Mouse (Mus musculus): ENCODE data around the gene Rwdd4a.

Gene Rwdd4a

GRCm38 (mm10) chr8:47533344-47534125 is at the start of gene Rwdd4a, which contains the start of gene Trappc11:
TSS of gene Rwdd4a (plus strand) at chr8:47533664.
TSS of gene Trappc11 (minus strand) at chr8:47533470.
- peak; percentile 95 for DNase-seq (ENCODE audit: low spot score)

GRCm38 (mm10) chr8:47487231-47487630 is 46.2 kb upstream of the Rwdd4a start:
- no peak for DNase-seq (ENCODE audit: low spot score)

- no peak for DNase-seq (ENCODE audit: low spot score)
Observed at GRCm38 (mm10) chr8:47493106-47493505, 40.4 kb upstream of the Rwdd4a start.

GRCm38 (mm10) chr8:47494602-47495153 is 38.8 kb upstream of the Rwdd4a start:
- DNase-seq (ENCODE audit: low spot score) = no peak

GRCm38 (mm10) chr8:47495428-47495827 is 38.0 kb upstream of the Rwdd4a start:
- no peak for DNase-seq (ENCODE audit: low spot score)

- no peak for DNase-seq (ENCODE audit: low spot score)
Observed at GRCm38 (mm10) chr8:47501994-47502393, 31.5 kb upstream of the Rwdd4a start.

GRCm38 (mm10) chr8:47502546-47502945 is 30.9 kb upstream of the Rwdd4a start:
- DNase-seq (ENCODE audit: low spot score) = no peak

GRCm38 (mm10) chr8:47505431-47505830 is 28.0 kb upstream of the Rwdd4a start:
- DNase-seq (ENCODE audit: low spot score) = no peak

GRCm38 (mm10) chr8:47510930-47511329 is 22.5 kb upstream of the Rwdd4a start:
- DNase-seq (ENCODE audit: low spot score) = no peak

GRCm38 (mm10) chr8:47513601-47514000 is 19.9 kb upstream of the Rwdd4a start:
- DNase-seq (ENCODE audit: low spot score) = no peak

- DNase-seq (ENCODE audit: low spot score) = no peak
Observed at GRCm38 (mm10) chr8:47528094-47528493, 5.4 kb upstream of the Rwdd4a start.

- no peak for DNase-seq (ENCODE audit: low spot score)
Observed at GRCm38 (mm10) chr8:47538323-47538722, 4.9 kb downstream of the Rwdd4a start.

GRCm38 (mm10) chr8:47542746-47543145 is 9.3 kb downstream of the Rwdd4a start:
- no peak for DNase-seq (ENCODE audit: low spot score)

- no peak for DNase-seq (ENCODE audit: low spot score)
Observed at GRCm38 (mm10) chr8:47544094-47544493, 10.6 kb downstream of the Rwdd4a start.

GRCm38 (mm10) chr8:47547102-47547501 is 13.6 kb downstream of the Rwdd4a start:
- no peak for DNase-seq (ENCODE audit: low spot score)

- no peak for DNase-seq (ENCODE audit: low spot score)
Observed at GRCm38 (mm10) chr8:47553613-47554012, 20.1 kb downstream of the Rwdd4a start.

- DNase-seq (ENCODE audit: low spot score) = no peak
Observed at GRCm38 (mm10) chr8:47556446-47556845, 23.0 kb downstream of the Rwdd4a start.

GRCm38 (mm10) chr8:47558274-47558673 is 24.8 kb downstream of the Rwdd4a start:
- no peak for DNase-seq (ENCODE audit: low spot score)

GRCm38 (mm10) chr8:47560801-47561200 is 27.3 kb downstream of the Rwdd4a start:
- DNase-seq (ENCODE audit: low spot score) = no peak

GRCm38 (mm10) chr8:47566551-47566950 is 33.1 kb downstream of the Rwdd4a start:
- no peak for DNase-seq (ENCODE audit: low spot score)

- DNase-seq (ENCODE audit: low spot score) = no peak
Observed at GRCm38 (mm10) chr8:47568098-47568497, 34.6 kb downstream of the Rwdd4a start.

GRCm38 (mm10) chr8:47570161-47570560 is 36.7 kb downstream of the Rwdd4a start:
- DNase-seq (ENCODE audit: low spot score) = no peak

GRCm38 (mm10) chr8:47573482-47573881 is 40.0 kb downstream of the Rwdd4a start:
- no peak for DNase-seq (ENCODE audit: low spot score)

- DNase-seq (ENCODE audit: low spot score) = no peak
Observed at GRCm38 (mm10) chr8:47581454-47581853, 48.0 kb downstream of the Rwdd4a start.
